Mouse (Mus musculus): ENCODE measurements around the gene Grk5. TPM values are rescaled to one million over a fixed set of nuclear protein-coding genes. Genes with fewer than 3 reads are reported as not detected.
"Not testable (repeated sequence)": the region's sequence is repeated elsewhere in the genome, so short reads cannot be mapped to it uniquely, and the experiment has no call there.

The Grk5 gene
- polyA plus RNA-seq, 1 experiment: 5.8 TPM

DNA sequence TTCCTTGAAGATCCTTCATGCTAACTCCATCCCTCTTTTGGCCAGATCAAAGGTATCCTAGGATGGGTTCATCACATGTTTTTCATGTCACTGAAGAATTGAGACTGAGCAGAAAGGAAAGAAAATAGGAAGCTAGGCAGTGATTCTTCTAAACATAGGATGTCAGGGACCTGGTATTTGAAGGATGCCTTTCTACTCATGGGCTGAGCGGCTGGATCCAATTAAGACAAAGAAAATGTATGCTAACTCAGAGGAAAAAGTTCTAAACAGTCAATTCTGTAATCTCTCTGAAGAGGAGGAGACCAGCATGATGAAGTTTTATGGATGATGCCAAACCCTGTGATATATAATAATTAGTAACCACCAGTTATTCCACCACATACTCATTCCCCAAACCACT, 13.6 kb downstream of the Grk5 start:
- no peaks in the 10 kb centered on the region for H3K4me1 ChIP-seq (ENCODE audit: control insufficient read depth, insufficient read depth, low read length)
- no peak overlapping the region for H3K27ac ChIP-seq (ENCODE audit: insufficient read depth, low read length)
- no peak overlapping the region for H3K4me3 ChIP-seq (ENCODE audit: insufficient read depth, low read length)
- TF ChIP-seq POLR2A (IDR thresholded peaks at IDR 0.05; ENCODE audit: extremely low read depth, insufficient read depth, low read length): no peak
- no peak for TF ChIP-seq CTCF (IDR thresholded peaks at IDR 0.05; ENCODE audit: extremely low read depth, insufficient read depth, low read length)

DNA sequence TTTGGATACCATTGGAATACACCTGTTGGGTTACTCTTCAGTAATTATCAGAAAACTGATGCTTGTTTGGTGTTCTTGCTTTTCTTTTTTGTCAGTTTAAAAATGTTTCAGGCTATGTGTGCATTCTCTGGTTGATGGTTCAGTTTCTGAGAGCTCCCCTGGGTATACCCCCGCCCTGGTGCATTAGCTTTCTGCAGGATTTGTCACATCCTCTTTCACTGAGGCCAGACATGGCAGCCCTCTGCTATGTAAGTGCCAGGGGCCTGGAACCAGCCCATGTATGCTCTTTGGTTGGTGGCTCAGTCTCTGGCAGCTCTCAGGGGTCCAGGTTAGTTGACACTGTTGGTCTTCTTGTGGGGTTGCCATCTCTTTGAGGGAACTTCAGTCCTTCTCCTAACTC, 14.4 kb downstream of the Grk5 start:
- H3K4me1 ChIP-seq (ENCODE audit: control insufficient read depth, insufficient read depth, low read length): no peaks in the 10 kb centered on the region
- no peak overlapping the region for H3K4me3 ChIP-seq (ENCODE audit: insufficient read depth, low read length)
- no peak overlapping the region for H3K27ac ChIP-seq (ENCODE audit: insufficient read depth, low read length)
- TF ChIP-seq CTCF (IDR thresholded peaks at IDR 0.05; ENCODE audit: extremely low read depth, insufficient read depth, low read length): no peak
- no peak for TF ChIP-seq POLR2A (IDR thresholded peaks at IDR 0.05; ENCODE audit: extremely low read depth, insufficient read depth, low read length)

DNA sequence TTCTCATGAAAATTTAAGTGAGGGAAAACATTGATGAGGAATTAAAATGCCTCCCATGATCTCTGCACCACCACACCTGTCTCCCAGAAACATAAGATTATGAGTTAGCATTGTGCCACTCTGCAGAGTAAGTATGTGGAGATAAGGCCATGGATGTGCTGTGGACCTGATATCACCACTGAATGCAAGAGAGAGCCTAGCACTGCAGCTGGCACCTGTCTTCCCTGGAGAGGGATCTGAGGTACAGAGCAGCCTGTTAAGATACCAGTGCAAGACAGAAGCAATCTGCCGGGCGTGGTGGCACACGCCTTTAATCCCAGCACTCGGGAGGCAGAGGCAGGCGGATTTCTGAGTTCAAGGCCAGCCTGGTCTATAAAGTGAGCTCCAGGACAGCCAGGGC, 15.9 kb downstream of the Grk5 start:
- TF ChIP-seq POLR2A (IDR thresholded peaks at IDR 0.05; ENCODE audit: extremely low read depth, insufficient read depth, low read length): no peak
- no peak for TF ChIP-seq CTCF (IDR thresholded peaks at IDR 0.05; ENCODE audit: extremely low read depth, insufficient read depth, low read length)
- H3K4me1 ChIP-seq (ENCODE audit: control insufficient read depth, insufficient read depth, low read length): no peaks in the 10 kb centered on the region
- no peak overlapping the region for H3K27ac ChIP-seq (ENCODE audit: insufficient read depth, low read length)
- no peak overlapping the region for H3K4me3 ChIP-seq (ENCODE audit: insufficient read depth, low read length)

- TF ChIP-seq POLR2A (IDR thresholded peaks at IDR 0.05; ENCODE audit: extremely low read depth, insufficient read depth, low read length): no peak
- no peak for TF ChIP-seq CTCF (IDR thresholded peaks at IDR 0.05; ENCODE audit: extremely low read depth, insufficient read depth, low read length)
- H3K4me1 ChIP-seq (ENCODE audit: control insufficient read depth, insufficient read depth, low read length): no peaks in the 10 kb centered on the region
- no peak overlapping the region for H3K27ac ChIP-seq (ENCODE audit: insufficient read depth, low read length)
- no peak overlapping the region for H3K4me3 ChIP-seq (ENCODE audit: insufficient read depth, low read length)
Measured at GRCm38 (mm10) chr19:60910304-60910703, 20.8 kb downstream of the Grk5 start.

DNA sequence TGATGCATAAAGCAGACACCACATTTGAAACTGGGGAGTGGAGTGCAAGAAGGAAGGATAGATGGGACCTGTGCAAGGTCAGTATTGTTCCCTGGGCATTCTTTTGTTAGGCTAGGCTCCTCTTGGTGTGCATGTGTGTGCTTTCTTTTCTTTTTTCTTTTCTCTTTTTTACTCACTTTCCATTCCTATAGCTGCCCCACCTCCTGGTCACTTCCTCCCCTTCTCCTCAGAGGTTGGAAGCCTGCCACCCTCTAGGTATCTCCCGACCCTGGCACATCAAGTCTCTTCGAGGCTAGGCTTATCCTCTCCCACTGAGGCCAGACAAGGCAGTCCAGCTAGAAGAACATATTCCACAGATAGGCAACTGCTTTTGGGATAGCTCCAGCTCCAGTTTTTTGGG, 22.1 kb downstream of the Grk5 start:
- no peak overlapping the region for H3K4me3 ChIP-seq (ENCODE audit: insufficient read depth, low read length)
- no peak overlapping the region for H3K27ac ChIP-seq (ENCODE audit: insufficient read depth, low read length)
- no peaks in the 10 kb centered on the region for H3K4me1 ChIP-seq (ENCODE audit: control insufficient read depth, insufficient read depth, low read length)
- TF ChIP-seq CTCF (IDR thresholded peaks at IDR 0.05; ENCODE audit: extremely low read depth, insufficient read depth, low read length): no peak
- no peak for TF ChIP-seq POLR2A (IDR thresholded peaks at IDR 0.05; ENCODE audit: extremely low read depth, insufficient read depth, low read length)

DNA sequence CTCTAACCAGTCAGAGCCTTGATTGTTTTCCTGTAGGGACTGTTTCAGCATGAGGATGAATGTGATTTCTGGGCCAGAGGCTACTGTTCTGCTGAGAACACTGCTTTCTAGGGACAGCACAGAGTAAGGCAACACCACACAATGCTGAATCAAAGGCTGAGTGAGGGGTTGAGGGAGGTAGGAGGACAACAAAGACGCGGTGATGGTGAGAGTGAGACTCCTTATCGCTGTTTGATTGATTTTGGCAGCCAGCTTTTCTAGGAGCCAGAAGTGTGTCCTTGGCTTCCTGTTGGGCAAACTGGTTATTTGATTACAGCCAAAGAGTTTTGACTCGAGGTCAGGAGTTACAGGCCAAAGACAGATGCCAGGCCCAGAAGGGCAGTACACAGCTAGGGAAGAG, 25.7 kb downstream of the Grk5 start:
- Histone ChIP-seq H3K27ac (ENCODE audit: insufficient read depth, low read length) (no peak overlapping the region), H3K4me3 (ENCODE audit: insufficient read depth, low read length) (no peak overlapping the region), H3K4me1 (ENCODE audit: control insufficient read depth, insufficient read depth, low read length) (peaks cover 2% of the 10 kb centered on the region; the same call in 1 of the 2 replicates)
- no peak for TF ChIP-seq POLR2A (IDR thresholded peaks at IDR 0.05; ENCODE audit: extremely low read depth, insufficient read depth, low read length)
- no peak for TF ChIP-seq CTCF (IDR thresholded peaks at IDR 0.05; ENCODE audit: extremely low read depth, insufficient read depth, low read length)

DNA sequence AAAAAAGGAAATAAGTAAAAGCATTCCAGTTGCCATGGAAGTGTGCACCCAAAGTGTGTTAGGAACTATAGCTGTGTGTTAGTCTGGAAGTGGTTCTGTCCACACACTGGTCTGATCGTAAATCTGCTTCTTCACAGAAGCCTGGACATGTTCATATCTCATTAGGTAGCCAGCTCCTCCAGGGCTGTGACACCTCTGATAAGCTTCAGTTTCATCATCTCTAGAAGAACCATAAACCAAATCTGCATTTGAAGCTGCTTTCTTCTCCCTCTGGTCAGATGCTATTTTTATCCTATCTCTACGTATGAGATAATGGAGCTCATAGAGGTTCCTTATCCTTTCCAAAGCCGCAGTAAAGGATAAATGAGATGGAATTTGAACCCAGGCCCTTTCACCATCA, 26.3 kb downstream of the Grk5 start:
- no peak for TF ChIP-seq POLR2A (IDR thresholded peaks at IDR 0.05; ENCODE audit: extremely low read depth, insufficient read depth, low read length)
- no peak for TF ChIP-seq CTCF (IDR thresholded peaks at IDR 0.05; ENCODE audit: extremely low read depth, insufficient read depth, low read length)
- peaks cover 2% of the 10 kb centered on the region; the same call in 1 of the 2 replicates for H3K4me1 ChIP-seq (ENCODE audit: control insufficient read depth, insufficient read depth, low read length)
- H3K27ac ChIP-seq (ENCODE audit: insufficient read depth, low read length): no peak overlapping the region
- H3K4me3 ChIP-seq (ENCODE audit: insufficient read depth, low read length): no peak overlapping the region

GRCm38 (mm10) chr19:60916869-60917570, 27.5 kb downstream of the Grk5 start:
- H3K4me3 ChIP-seq (ENCODE audit: insufficient read depth, low read length): no peak overlapping the region
- TF ChIP-seq POLR2A (IDR thresholded peaks at IDR 0.05; ENCODE audit: extremely low read depth, insufficient read depth, low read length) (no peak), CTCF (IDR thresholded peaks at IDR 0.05; ENCODE audit: extremely low read depth, insufficient read depth, low read length) (no peak)
- peak overlapping the region; percentile 56; the same call in 1 of the 2 replicates for H3K27ac ChIP-seq (ENCODE audit: insufficient read depth, low read length)
- H3K4me1 ChIP-seq (ENCODE audit: control insufficient read depth, insufficient read depth, low read length): peaks cover 2% of the 10 kb centered on the region; the same call in 1 of the 2 replicates

GRCm38 (mm10) chr19:60924534-60924933, 35.0 kb downstream of the Grk5 start:
- H3K27ac ChIP-seq (ENCODE audit: insufficient read depth, low read length); H3K4me1 ChIP-seq (ENCODE audit: control insufficient read depth, insufficient read depth, low read length); H3K4me3 ChIP-seq (ENCODE audit: insufficient read depth, low read length): not testable (repeated sequence)

- TF ChIP-seq CTCF (IDR thresholded peaks at IDR 0.05; ENCODE audit: extremely low read depth, insufficient read depth, low read length): no peak
- no peak for TF ChIP-seq POLR2A (IDR thresholded peaks at IDR 0.05; ENCODE audit: extremely low read depth, insufficient read depth, low read length)
- Histone ChIP-seq H3K27ac (ENCODE audit: insufficient read depth, low read length) (no peak overlapping the region), H3K4me3 (ENCODE audit: insufficient read depth, low read length) (no peak overlapping the region), H3K4me1 (ENCODE audit: control insufficient read depth, insufficient read depth, low read length) (peaks cover 4% of the 10 kb centered on the region; the same call in 1 of the 2 replicates)
Measured at GRCm38 (mm10) chr19:60935001-60935400, 45.5 kb downstream of the Grk5 start.

All from cortical plate, adult 2 months (tissue).